Mouse (Mus musculus): ENCODE measurements around the gene Syt11. TPM values are rescaled to one million over a fixed set of nuclear protein-coding genes. Genes with fewer than 3 reads are reported as not detected.

The Syt11 gene
- polyA plus RNA-seq, 1 experiment from 2014 or later = 1.5 TPM

Other genes with a start within 250 kb of the Syt11 start
- gene Mex3a, start 242.8 kb downstream of the Syt11 start, polyA plus RNA-seq (2016; fragmentation: Nextera tagmentation; extraction: Ambion mirVana) = 2.8 and 3.1 TPM in 2 replicates
- gene Rab25, start 226.9 kb downstream of the Syt11 start, polyA plus RNA-seq (2016; fragmentation: Nextera tagmentation; extraction: Ambion mirVana) = 0.70 TPM in 1 of 2 replicates, not detected in the other
- 101 and 102 TPM in 2 replicates for gene Lamtor2, start 222.1 kb downstream of the Syt11 start, polyA plus RNA-seq (2016; fragmentation: Nextera tagmentation; extraction: Ambion mirVana)
- gene Ubqln4, start 221.4 kb downstream of the Syt11 start, polyA plus RNA-seq (2016; fragmentation: Nextera tagmentation; extraction: Ambion mirVana) = 37.9 and 39.5 TPM in 2 replicates
- 172 and 177 TPM in 2 replicates for gene Ssr2, start 199.3 kb downstream of the Syt11 start, polyA plus RNA-seq (2016; fragmentation: Nextera tagmentation; extraction: Ambion mirVana)
- 30.5 and 33.0 TPM in 2 replicates for gene Arhgef2, start 169.2 kb downstream of the Syt11 start, polyA plus RNA-seq (2016; fragmentation: Nextera tagmentation; extraction: Ambion mirVana)
- not detected in 2 replicates for gene Rxfp4, start 122.0 kb downstream of the Syt11 start, polyA plus RNA-seq (2016; fragmentation: Nextera tagmentation; extraction: Ambion mirVana)
- 44.1 and 46.4 TPM in 2 replicates for gene Khdc4, start 89.4 kb downstream of the Syt11 start, polyA plus RNA-seq (2016; fragmentation: Nextera tagmentation; extraction: Ambion mirVana)
- 36.0 and 36.4 TPM in 2 replicates for gene Rit1, start 58.3 kb downstream of the Syt11 start, polyA plus RNA-seq (2016; fragmentation: Nextera tagmentation; extraction: Ambion mirVana)
- 6.8 and 7.6 TPM in 2 replicates for gene Gon4l, start 60.1 kb upstream of the Syt11 start, polyA plus RNA-seq (2016; fragmentation: Nextera tagmentation; extraction: Ambion mirVana)
- gene Msto1, start 138.8 kb upstream of the Syt11 start, polyA plus RNA-seq (2016; fragmentation: Nextera tagmentation; extraction: Ambion mirVana) = 24.3 and 26.5 TPM in 2 replicates
- gene Ash1l, start 175.5 kb upstream of the Syt11 start, polyA plus RNA-seq (2016; fragmentation: Nextera tagmentation; extraction: Ambion mirVana) = 8.0 and 8.9 TPM in 2 replicates
- 133 and 139 TPM in 2 replicates for gene Dap3, start 176.0 kb upstream of the Syt11 start, polyA plus RNA-seq (2016; fragmentation: Nextera tagmentation; extraction: Ambion mirVana)